Mouse (Mus musculus): ENCODE measurements at regions not wholly inside any gene's neighbourhood (a gene's known extent, or its start where the extent isn't known, plus 50 kb on each side); places are given as distances from the start of the nearest gene placed in this dataset.

GRCm38 (mm10) chr3:21218936-21219335 is 852.0 kb upstream of the Agtr1b start:
- H3K4me1 ChIP-seq (replicated peaks; ENCODE audit: control insufficient read depth, insufficient read depth, low read length) = no peaks in the 10 kb centered on the region
- no peaks in the 10 kb centered on the region for H3K36me3 ChIP-seq (ENCODE audit: control insufficient read depth, insufficient read depth, low read length)
- WGBS = 82% methylated on average over 1 of the region's 1 CpGs
- H3K4me2 ChIP-seq (ENCODE audit: low read depth, low read length, severe bottlenecking) = no peak overlapping the region
- no peak overlapping the region for H3K9ac ChIP-seq (ENCODE audit: low read length)
- no peaks in the 10 kb centered on the region for H3K27me3 ChIP-seq (ENCODE audit: control insufficient read depth, insufficient read depth, low read length)
- ATAC-seq (replicated peaks; ENCODE audit: low FRiP score) (no peak), DNase-seq (ENCODE audit: low spot score) (no peak)
- no peak overlapping the region for H3K27ac ChIP-seq (ENCODE audit: low read depth, low read length)
- no peak overlapping the region for H3K4me3 ChIP-seq (ENCODE audit: low read depth, low read length)
- no peaks in the 10 kb centered on the region for H3K9me3 ChIP-seq (ENCODE audit: control insufficient read depth, low read length)

- Histone ChIP-seq H3K36me3 (ENCODE audit: control insufficient read depth, insufficient read depth, low read length) (no peaks in the 10 kb centered on the region), H3K27me3 (ENCODE audit: control insufficient read depth, insufficient read depth, low read length) (no peaks in the 10 kb centered on the region), H3K4me3 (ENCODE audit: low read depth, low read length) (no peak overlapping the region), H3K9ac (ENCODE audit: low read length) (no peak overlapping the region), H3K9me3 (ENCODE audit: control insufficient read depth, low read length) (no peaks in the 10 kb centered on the region), H3K4me2 (ENCODE audit: low read depth, low read length, severe bottlenecking) (no peak overlapping the region), H3K27ac (ENCODE audit: low read depth, low read length) (no peak overlapping the region), H3K4me1 (replicated peaks; ENCODE audit: control insufficient read depth, insufficient read depth, low read length) (no peaks in the 10 kb centered on the region)
- WGBS = 91% methylated on average over 2 of the region's 2 CpGs
- DNase-seq (ENCODE audit: low spot score) = no peak
- ATAC-seq (replicated peaks; ENCODE audit: low FRiP score) = no peak
Observed at GRCm38 (mm10) chr3:21241184-21241583, 835.3 kb upstream of the Tbl1xr1 start.

- DNase-seq (ENCODE audit: low spot score) (no peak), ATAC-seq (replicated peaks; ENCODE audit: low FRiP score) (no peak)
- H3K27me3 ChIP-seq (ENCODE audit: control insufficient read depth, insufficient read depth, low read length) = no peaks in the 10 kb centered on the region
- H3K9ac ChIP-seq (ENCODE audit: low read length) = no peak overlapping the region
- H3K4me2 ChIP-seq (ENCODE audit: low read depth, low read length, severe bottlenecking) = no peak overlapping the region
- H3K27ac ChIP-seq (ENCODE audit: low read depth, low read length) = no peak overlapping the region
- no peaks in the 10 kb centered on the region for H3K9me3 ChIP-seq (ENCODE audit: control insufficient read depth, low read length)
- no peaks in the 10 kb centered on the region for H3K36me3 ChIP-seq (ENCODE audit: control insufficient read depth, insufficient read depth, low read length)
- 94% methylated on average over 1 of the region's 1 CpGs for WGBS
- no peaks in the 10 kb centered on the region for H3K4me1 ChIP-seq (replicated peaks; ENCODE audit: control insufficient read depth, insufficient read depth, low read length)
- no peak overlapping the region for H3K4me3 ChIP-seq (ENCODE audit: low read depth, low read length)
Observed at GRCm38 (mm10) chr3:21256129-21256760, 820.2 kb upstream of the Tbl1xr1 start.

- no peak for ATAC-seq (replicated peaks; ENCODE audit: low FRiP score)
- H3K27me3 ChIP-seq (ENCODE audit: control insufficient read depth, insufficient read depth, low read length) = no peaks in the 10 kb centered on the region
- H3K27ac ChIP-seq (ENCODE audit: low read depth, low read length) = no peak overlapping the region
- H3K9ac ChIP-seq (ENCODE audit: low read length) = no peak overlapping the region
- no peaks in the 10 kb centered on the region for H3K4me1 ChIP-seq (replicated peaks; ENCODE audit: control insufficient read depth, insufficient read depth, low read length)
- no peaks in the 10 kb centered on the region for H3K36me3 ChIP-seq (ENCODE audit: control insufficient read depth, insufficient read depth, low read length)
- no peak overlapping the region for H3K4me2 ChIP-seq (ENCODE audit: low read depth, low read length, severe bottlenecking)
- WGBS = 93% methylated on average over 2 of the region's 2 CpGs
- no peak overlapping the region for H3K4me3 ChIP-seq (ENCODE audit: low read depth, low read length)
- no peaks in the 10 kb centered on the region for H3K9me3 ChIP-seq (ENCODE audit: control insufficient read depth, low read length)
- DNase-seq (ENCODE audit: low spot score) = no peak
Observed at GRCm38 (mm10) chr3:21263317-21263716, 813.1 kb upstream of the Tbl1xr1 start.

GRCm38 (mm10) chr3:21265491-21265890 is 811.0 kb upstream of the Tbl1xr1 start:
- 80% methylated on average over 2 of the region's 2 CpGs for WGBS
- ATAC-seq (replicated peaks; ENCODE audit: low FRiP score) (no peak), DNase-seq (ENCODE audit: low spot score) (no peak)
- no peaks in the 10 kb centered on the region for H3K4me1 ChIP-seq (replicated peaks; ENCODE audit: control insufficient read depth, insufficient read depth, low read length)
- H3K4me2 ChIP-seq (ENCODE audit: low read depth, low read length, severe bottlenecking) = no peak overlapping the region
- H3K27me3 ChIP-seq (ENCODE audit: control insufficient read depth, insufficient read depth, low read length) = no peaks in the 10 kb centered on the region
- no peaks in the 10 kb centered on the region for H3K36me3 ChIP-seq (ENCODE audit: control insufficient read depth, insufficient read depth, low read length)
- no peak overlapping the region for H3K27ac ChIP-seq (ENCODE audit: low read depth, low read length)
- H3K4me3 ChIP-seq (ENCODE audit: low read depth, low read length) = no peak overlapping the region
- no peak overlapping the region for H3K9ac ChIP-seq (ENCODE audit: low read length)
- no peaks in the 10 kb centered on the region for H3K9me3 ChIP-seq (ENCODE audit: control insufficient read depth, low read length)

- no peak for DNase-seq (ENCODE audit: low spot score)
- Histone ChIP-seq H3K36me3 (ENCODE audit: control insufficient read depth, insufficient read depth, low read length) (no peaks in the 10 kb centered on the region), H3K9ac (ENCODE audit: low read length) (no peak overlapping the region), H3K27me3 (ENCODE audit: control insufficient read depth, insufficient read depth, low read length) (no peaks in the 10 kb centered on the region), H3K27ac (ENCODE audit: low read depth, low read length) (no peak overlapping the region), H3K4me1 (replicated peaks; ENCODE audit: control insufficient read depth, insufficient read depth, low read length) (no peaks in the 10 kb centered on the region), H3K9me3 (ENCODE audit: control insufficient read depth, low read length) (no peaks in the 10 kb centered on the region), H3K4me3 (ENCODE audit: low read depth, low read length) (no peak overlapping the region), H3K4me2 (ENCODE audit: low read depth, low read length, severe bottlenecking) (no peak overlapping the region)
- no peak for ATAC-seq (replicated peaks; ENCODE audit: low FRiP score)
- WGBS = 88% methylated on average over 7 of the region's 7 CpGs
Observed at GRCm38 (mm10) chr3:21268429-21269129, 807.9 kb upstream of the Tbl1xr1 start.

- H3K36me3 ChIP-seq (ENCODE audit: control insufficient read depth, insufficient read depth, low read length) = no peaks in the 10 kb centered on the region
- no peak overlapping the region for H3K27ac ChIP-seq (ENCODE audit: low read depth, low read length)
- H3K4me3 ChIP-seq (ENCODE audit: low read depth, low read length) = no peak overlapping the region
- no peaks in the 10 kb centered on the region for H3K27me3 ChIP-seq (ENCODE audit: control insufficient read depth, insufficient read depth, low read length)
- H3K4me1 ChIP-seq (replicated peaks; ENCODE audit: control insufficient read depth, insufficient read depth, low read length) = no peaks in the 10 kb centered on the region
- 82% methylated on average over 2 of the region's 2 CpGs for WGBS
- H3K9me3 ChIP-seq (ENCODE audit: control insufficient read depth, low read length) = no peaks in the 10 kb centered on the region
- DNase-seq (ENCODE audit: low spot score) = no peak
- H3K9ac ChIP-seq (ENCODE audit: low read length) = no peak overlapping the region
- no peak for ATAC-seq (replicated peaks; ENCODE audit: low FRiP score)
- no peak overlapping the region for H3K4me2 ChIP-seq (ENCODE audit: low read depth, low read length, severe bottlenecking)
Observed at GRCm38 (mm10) chr3:21269130-21269440, 807.4 kb upstream of the Tbl1xr1 start.

- Histone ChIP-seq H3K4me2 (ENCODE audit: low read depth, low read length, severe bottlenecking) (no peak overlapping the region), H3K27me3 (ENCODE audit: control insufficient read depth, insufficient read depth, low read length) (no peaks in the 10 kb centered on the region), H3K4me3 (ENCODE audit: low read depth, low read length) (no peak overlapping the region), H3K9me3 (ENCODE audit: control insufficient read depth, low read length) (no peaks in the 10 kb centered on the region), H3K27ac (ENCODE audit: low read depth, low read length) (no peak overlapping the region), H3K9ac (ENCODE audit: low read length) (no peak overlapping the region), H3K4me1 (replicated peaks; ENCODE audit: control insufficient read depth, insufficient read depth, low read length) (no peaks in the 10 kb centered on the region), H3K36me3 (ENCODE audit: control insufficient read depth, insufficient read depth, low read length) (no peaks in the 10 kb centered on the region)
- DNase-seq (ENCODE audit: low spot score) (no peak), ATAC-seq (replicated peaks; ENCODE audit: low FRiP score) (no peak)
- WGBS = 96% methylated on average over 3 of the region's 3 CpGs
Observed at GRCm38 (mm10) chr3:21270788-21271187, 805.7 kb upstream of the Tbl1xr1 start.

- Histone ChIP-seq H3K9me3 (ENCODE audit: control insufficient read depth, low read length) (no peaks in the 10 kb centered on the region), H3K36me3 (ENCODE audit: control insufficient read depth, insufficient read depth, low read length) (no peaks in the 10 kb centered on the region), H3K27ac (ENCODE audit: low read depth, low read length) (no peak overlapping the region), H3K4me1 (replicated peaks; ENCODE audit: control insufficient read depth, insufficient read depth, low read length) (no peaks in the 10 kb centered on the region), H3K4me3 (ENCODE audit: low read depth, low read length) (no peak overlapping the region), H3K27me3 (ENCODE audit: control insufficient read depth, insufficient read depth, low read length) (no peaks in the 10 kb centered on the region), H3K4me2 (ENCODE audit: low read depth, low read length, severe bottlenecking) (no peak overlapping the region), H3K9ac (ENCODE audit: low read length) (no peak overlapping the region)
- ATAC-seq (replicated peaks; ENCODE audit: low FRiP score) (no peak), DNase-seq (ENCODE audit: low spot score) (no peak)
- WGBS = 93% methylated on average over 4 of the region's 4 CpGs
Observed at GRCm38 (mm10) chr3:21272219-21272618, 804.2 kb upstream of the Tbl1xr1 start.

All from forebrain, embryonic 11.5 days (tissue).